Mouse (Mus musculus) liver, embryonic 14.5 days (tissue): ENCODE data around the gene Lactbl1. TPM values are rescaled to one million over a fixed set of nuclear protein-coding genes. Genes with fewer than 3 reads are reported as not detected.
A peak's percentile ranks its signal among the peaks of the same experiment; 100 is the strongest.

Source experiments
- ATAC-seq: fragments of 200-750 bp; cut with Nextera tagmentation; 2 replicates; pipeline ENCODE4 v1.8.0; 2017; ENCODE audit warnings: moderate number of reproducible peaks, mild to moderate bottlenecking, moderate library complexity; ENCODE audit not compliant: insufficient read depth
- DNase-seq, 3 experiments: peaks; one replicate each; pipeline ENCODE4 v3.0.0-alpha.2; 2012 to 2013; ENCODE audit warnings: low read depth in 3 of 3, low spot score in 3 of 3
- H3K27ac ChIP-seq: fragments of 300-500 bp; sonication (generic); 2 replicates; pipeline ENCODE4 v1.5.1; 2014; ENCODE audit warnings: moderate library complexity, mild to moderate bottlenecking, control low read depth, inconsistent platforms
- H3K27me3 ChIP-seq: fragments of 300-500 bp; sonication (generic); 2 replicates; pipeline ENCODE4 v1.6.1; 2014; ENCODE audit warnings: mild to moderate bottlenecking, low read length, moderate library complexity; ENCODE audit not compliant: control insufficient read depth, insufficient read depth
- H3K36me3 ChIP-seq: fragments of 300-500 bp; sonication (generic); replicated peaks from 2 replicates; pipeline ENCODE4 v1.6.1; 2014; ENCODE audit warnings: low read depth; ENCODE audit not compliant: control insufficient read depth, insufficient read depth
- H3K4me1 ChIP-seq, 2 experiments: fragments of 200-500 bp in 1 of 2; fragments of 300-500 bp in 1 of 2; sonication (generic) in 1 of 2; replicated peaks; 2 replicates each; pipeline ENCODE4 v1.6.1; 2012 to 2014; ENCODE audit warnings: antibody characterized with exemption in 1 of 2, inconsistent platforms in 1 of 2, low read length in 1 of 2; ENCODE audit not compliant: control insufficient read depth in 2 of 2, insufficient read depth in 2 of 2
- H3K4me2 ChIP-seq: fragments of 300-500 bp; sonication (generic); 2 replicates; pipeline ENCODE4 v1.6.1; 2014; ENCODE audit warnings: low read depth, mild to moderate bottlenecking, control low read depth, moderate library complexity
- H3K4me3 ChIP-seq, 2 experiments: fragments of 200-500 bp in 1 of 2; fragments of 300-500 bp in 1 of 2; sonication (generic) in 1 of 2; 2 replicates each; pipeline ENCODE4 v1.5.1; 2012 to 2014; ENCODE audit warnings: low read depth in 2 of 2, low read length in 2 of 2, mild to moderate bottlenecking in 2 of 2, control low read depth in 1 of 2, inconsistent platforms in 1 of 2, moderate library complexity in 1 of 2; ENCODE audit not compliant: insufficient read depth in 1 of 2
- H3K9ac ChIP-seq: fragments of 300-500 bp; sonication (generic); replicated peaks from 2 replicates; pipeline ENCODE4 v1.6.1; 2014; ENCODE audit warnings: mild to moderate bottlenecking, control low read depth, moderate library complexity
- H3K9me3 ChIP-seq: fragments of 300-500 bp; sonication (generic); 2 replicates; pipeline ENCODE4 v1.6.1; 2016; ENCODE audit warnings: low read length, mixed read lengths; ENCODE audit not compliant: control insufficient read depth
- CTCF ChIP-seq: IDR thresholded peaks from 2 replicates; pipeline ENCODE4 v1.5.1; 2016; ENCODE audit warnings: antibody characterized with exemption, low read depth, control low read depth
- EP300 ChIP-seq: IDR thresholded peaks from 2 replicates; pipeline ENCODE4 v1.6.1; 2016; ENCODE audit warnings: antibody characterized with exemption, low read depth
- WGBS: fragments of 180-500 bp; shearing (Covaris S2); extraction: QIAGEN DNeasy Blood & Tissue Kit; methylation state at CpG from one replicate; pipeline ENCODE4 v1.1.7; 2014; ENCODE audit not compliant: insufficient replicate concordance; 5-methylcytosine and 5-hydroxymethylcytosine counted together
- polyA plus RNA-seq, 2 experiments: library from polyadenylated mRNA; depleted of rRNA in 1 of 2; stranded (reverse) in 1 of 2; unstranded in 1 of 2; fragments of >200 nt; fragmentation: Nextera tagmentation in 1 of 2; extraction: Ambion mirVana in 1 of 2; gene quantifications; 2 replicates each; pipeline versions ENCODE4 v1.2.1 to v1.2.3; 2012 to 2014

The Lactbl1 gene
- polyA plus RNA-seq (2012; rRNA removed) (0.01 TPM in 1 of 2 replicates, not detected in the other), polyA plus RNA-seq (2014; fragmentation: Nextera tagmentation; extraction: Ambion mirVana) (not detected in 2 replicates)

DNA sequence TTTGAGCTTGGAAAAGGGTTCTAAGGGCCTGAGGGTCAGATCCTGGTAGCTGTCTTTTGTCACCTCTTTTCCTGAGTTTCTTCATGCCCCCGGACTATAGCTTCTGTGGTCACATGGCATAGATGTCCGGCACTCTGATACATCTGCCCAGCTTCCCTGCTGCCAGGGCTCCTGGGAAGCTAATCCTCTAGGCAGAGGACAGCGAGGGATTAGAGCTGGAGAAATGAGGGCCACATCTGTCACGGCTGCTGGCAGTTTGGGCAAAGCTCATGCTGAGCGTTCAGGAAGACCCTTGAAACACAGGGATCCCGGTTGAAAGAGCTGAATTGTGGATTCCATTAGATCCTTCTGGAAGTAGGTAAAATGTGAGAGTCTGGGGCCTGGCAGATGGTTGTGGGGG, at the start of gene Lactbl1:
TSS of gene Lactbl1 (plus strand) at position 234 of the 400 bp plus-strand sequence.
- 49% methylated on average over 6 of the region's 6 CpGs for WGBS
- Histone ChIP-seq H3K4me2 (no peak within 1 kb of the TSS), H3K27ac (no peak within 1 kb of the TSS), H3K27me3 (no peaks in the 10 kb centered on the region), H3K4me1 (no peaks in the 10 kb centered on the region; a peak in 1 of 4 replicates), H3K36me3 (no peaks in the 10 kb centered on the region), H3K9ac (no peak within 1 kb of the TSS), H3K4me3 (no peak within 1 kb of the TSS), H3K9me3 (no peaks in the 10 kb centered on the region)
- TF ChIP-seq EP300, result no peak
- ATAC-seq (no peak), DNase-seq (no peak)

GRCm38 (mm10) chr4:136581885-136582284, 40.5 kb upstream of the Lactbl1 start:
- Histone ChIP-seq H3K4me2 (no peak overlapping the region), H3K27me3 (no peaks in the 10 kb centered on the region), H3K4me1 (no peaks in the 10 kb centered on the region; a peak in 2 of 4 replicates), H3K27ac (no peak overlapping the region), H3K9me3 (no peaks in the 10 kb centered on the region), H3K9ac (no peak overlapping the region), H3K4me3 (no peak overlapping the region), H3K36me3 (no peaks in the 10 kb centered on the region)
- TF ChIP-seq EP300 (no peak), CTCF (no peak)
- ATAC-seq (no peak), DNase-seq (no peak)
- WGBS, result 83% methylated on average over 3 of the region's 3 CpGs

DNA sequence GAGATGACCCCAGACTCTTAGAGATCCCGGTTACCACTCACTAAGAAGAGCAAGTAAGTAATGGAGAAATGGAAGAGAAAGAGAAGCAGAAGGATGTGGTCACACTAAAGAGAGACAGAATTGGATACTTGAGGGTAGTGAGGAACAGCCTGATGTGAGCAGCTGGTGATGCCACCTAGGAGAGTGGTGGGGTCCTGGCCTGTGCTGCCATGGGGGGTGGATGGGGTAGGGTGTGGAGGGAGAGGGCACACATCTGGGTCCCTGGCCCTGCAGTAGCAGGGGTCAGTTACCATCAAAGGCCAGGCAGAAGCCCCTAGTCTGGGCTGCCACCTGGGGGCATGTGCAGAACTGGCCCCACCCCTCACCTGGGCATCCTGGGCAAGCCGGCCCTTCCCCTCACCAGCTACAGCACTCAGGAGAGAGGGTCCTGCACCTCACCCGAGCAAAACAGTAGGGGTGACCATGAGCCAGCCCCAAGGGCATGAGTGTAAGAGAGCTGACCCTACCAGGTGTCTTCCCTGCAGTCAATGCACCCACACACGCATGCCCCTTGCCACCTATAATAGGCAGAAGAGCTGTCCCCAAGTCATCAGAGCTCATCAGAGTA, 35.1 kb upstream of the Lactbl1 start:
- peak overlapping the region; percentile 51 for H3K4me2 ChIP-seq
- H3K27me3 ChIP-seq, result no peaks in the 10 kb centered on the region
- H3K9me3 ChIP-seq, result no peaks in the 10 kb centered on the region
- H3K9ac ChIP-seq, result 0 out of 2 replicates have a peak overlapping the region, but pooled peaks have one; percentile 7
- no peak overlapping the region for H3K4me3 ChIP-seq
- no peak for TF ChIP-seq EP300
- no peak for TF ChIP-seq CTCF
- ATAC-seq (no peak; the same call in 1 of the 2 replicates), DNase-seq (no peak)
- peaks cover 6 to 8% of the 10 kb centered on the region in 2 experiments for H3K4me1 ChIP-seq
- 0 out of 2 replicates have a peak overlapping the region, but pooled peaks have one; percentile 19 for H3K27ac ChIP-seq
- no peaks in the 10 kb centered on the region for H3K36me3 ChIP-seq
- 63% methylated on average over 4 of the region's 4 CpGs for WGBS

DNA sequence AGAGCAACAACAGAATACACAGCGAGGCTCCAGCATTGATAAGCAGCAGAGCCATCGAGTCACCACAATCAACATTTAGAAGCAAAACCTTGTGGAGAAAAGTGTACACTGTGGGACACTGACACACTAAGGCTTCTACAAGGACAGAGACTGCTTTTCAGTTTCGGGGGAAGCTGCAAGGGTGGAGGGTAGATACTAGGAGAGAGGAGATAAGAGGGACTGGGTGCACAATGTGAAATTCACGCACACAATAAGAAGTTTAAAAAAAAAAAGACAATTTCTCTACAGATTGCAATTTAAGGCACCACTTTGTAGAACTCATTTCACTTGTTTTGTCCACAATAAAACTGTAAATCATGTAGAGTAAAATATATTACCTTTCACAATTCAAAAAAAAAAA, 34.4 kb upstream of the Lactbl1 start:
- H3K9ac ChIP-seq, result 0 out of 2 replicates have a peak overlapping the region, but pooled peaks have one; percentile 7
- no peaks in the 10 kb centered on the region for H3K27me3 ChIP-seq
- DNase-seq, result no peak
- H3K36me3 ChIP-seq, result peaks cover 2% of the 10 kb centered on the region; the same call in 1 of the 2 replicates
- no peak overlapping the region for H3K4me3 ChIP-seq
- WGBS, result 14% methylated on average over 4 of the region's 4 CpGs
- H3K4me1 ChIP-seq, result peaks cover 6 to 8% of the 10 kb centered on the region in 2 experiments
- TF ChIP-seq EP300, result no peak
- TF ChIP-seq CTCF, result no peak
- H3K9me3 ChIP-seq, result no peaks in the 10 kb centered on the region
- peak; percentile 65 for ATAC-seq
- peak overlapping the region; percentile 51 for H3K4me2 ChIP-seq
- H3K27ac ChIP-seq, result no peak overlapping the region; the same call in 1 of the 2 replicates

DNA sequence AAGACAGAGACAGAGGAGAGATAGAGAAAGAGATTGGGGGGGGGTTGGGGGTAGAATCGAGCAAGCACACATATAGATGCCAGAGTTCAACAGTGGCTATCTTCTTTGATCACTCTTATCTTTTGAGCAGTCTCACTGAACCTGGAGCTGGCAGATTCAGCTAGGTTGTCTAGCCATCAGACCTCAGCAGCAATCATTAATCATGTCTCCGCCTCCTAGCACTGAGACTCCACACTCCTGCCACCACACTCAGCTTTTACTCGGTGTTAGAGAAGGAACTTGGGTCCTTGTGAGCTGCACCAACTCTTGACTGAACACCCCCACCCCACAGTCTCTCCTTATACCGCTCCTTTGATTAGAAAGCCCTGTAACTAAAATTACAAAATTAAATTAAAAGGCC, 30.3 kb upstream of the Lactbl1 start:
- ATAC-seq, result no peak
- Histone ChIP-seq H3K4me2 (no peak overlapping the region), H3K4me3 (no peak overlapping the region), H3K9me3 (no peaks in the 10 kb centered on the region), H3K27me3 (no peaks in the 10 kb centered on the region), H3K4me1 (peaks cover 6 to 8% of the 10 kb centered on the region in 2 experiments), H3K36me3 (peaks cover 2% of the 10 kb centered on the region; the same call in 1 of the 2 replicates), H3K9ac (no peak overlapping the region), H3K27ac (no peak overlapping the region)
- no peak for TF ChIP-seq EP300
- TF ChIP-seq CTCF, result no peak
- whole genome bisulfite sequencing, result 41% methylated on average over 4 of the region's 4 CpGs
- DNase-seq, result no peak
